Mouse (Mus musculus) embryonic fibroblast, embryonic 13.5 days (primary cell): ENCODE measurements around the gene Supt3. TPM values are rescaled to one million over a fixed set of nuclear protein-coding genes. Genes with fewer than 3 reads are reported as not detected.
A peak's percentile ranks its signal among the peaks of the same experiment; 100 is the strongest.

Experiments
- H3K27ac ChIP-seq: 2 replicates; pipeline ENCODE4 v1.5.1; 2012; ENCODE audit warnings: low read length, control low read depth, inconsistent platforms; ENCODE audit not compliant: insufficient read depth
- H3K4me1 ChIP-seq: 2 replicates; pipeline ENCODE4 v1.6.1; 2011; ENCODE audit warnings: low read length; ENCODE audit not compliant: control insufficient read depth, insufficient read depth
- H3K4me3 ChIP-seq: 2 replicates; pipeline ENCODE4 v1.5.1; 2011; ENCODE audit warnings: mild to moderate bottlenecking, control low read depth, low read length; ENCODE audit not compliant: insufficient read depth
- CTCF ChIP-seq: IDR thresholded peaks from 2 replicates; pipeline ENCODE4 v1.5.1; 2011; ENCODE audit warnings: mild to moderate bottlenecking, control low read depth, low read length, moderate library complexity, borderline replicate concordance; ENCODE audit not compliant: insufficient read depth
- POLR2A ChIP-seq: IDR thresholded peaks from 2 replicates; pipeline ENCODE4 v1.6.1; 2011; ENCODE audit warnings: low read depth, mild to moderate bottlenecking, control low read depth, low read length, moderate library complexity
- polyA plus RNA-seq: library from polyadenylated mRNA; stranded (reverse); fragments of >200 nt; gene quantifications from 2 replicates; pipeline ENCODE4 v1.2.4, GENCODE M21; 2011; ENCODE audit warnings: low read depth; ENCODE audit not compliant: missing spikeins, insufficient read length

The Supt3 gene
- polyA plus RNA-seq, 1 experiment, result 20.7 TPM

GRCm38 (mm10) chr17:45087022-45087421 is 310.1 kb downstream of the Supt3 start:
- H3K4me3 ChIP-seq, result no peak overlapping the region
- no peak for TF ChIP-seq CTCF
- no peak for TF ChIP-seq POLR2A

GRCm38 (mm10) chr17:45101064-45101463 is 324.1 kb downstream of the Supt3 start:
- no peak for TF ChIP-seq CTCF
- no peak for TF ChIP-seq POLR2A
- Histone ChIP-seq H3K4me1 (no peaks in the 10 kb centered on the region), H3K4me3 (no peak overlapping the region), H3K27ac (no peak overlapping the region)

More at GRCm38 (mm10) chr17:45087022-45087421, 310.1 kb downstream of the Supt3 start:
- Histone ChIP-seq H3K27ac (no peak overlapping the region), H3K4me1 (peaks cover 6% of the 10 kb centered on the region)

- no peak overlapping the region for H3K27ac ChIP-seq
- TF ChIP-seq POLR2A (no peak), CTCF (no peak)
- no peaks in the 10 kb centered on the region; the same call in 1 of the 2 replicates for H3K4me1 ChIP-seq
- no peak overlapping the region for H3K4me3 ChIP-seq
Measured at GRCm38 (mm10) chr17:45115386-45115785, 338.4 kb downstream of the Supt3 start.

- H3K4me1 ChIP-seq, result no peaks in the 10 kb centered on the region; the same call in 1 of the 2 replicates
- H3K4me3 ChIP-seq, result no peak overlapping the region
- H3K27ac ChIP-seq, result peak overlapping the region; percentile 49
- TF ChIP-seq POLR2A (no peak), CTCF (no peak)
Measured at GRCm38 (mm10) chr17:45118565-45119471, 341.9 kb downstream of the Supt3 start.

GRCm38 (mm10) chr17:45119609-45120201 is 342.8 kb downstream of the Supt3 start:
- TF ChIP-seq CTCF (no peak), POLR2A (no peak)
- Histone ChIP-seq H3K27ac (no peak overlapping the region), H3K4me3 (no peak overlapping the region), H3K4me1 (no peaks in the 10 kb centered on the region; the same call in 1 of the 2 replicates)

- Histone ChIP-seq H3K4me3 (no peak overlapping the region), H3K4me1 (no peaks in the 10 kb centered on the region; the same call in 1 of the 2 replicates), H3K27ac (no peak overlapping the region)
- TF ChIP-seq CTCF (no peak), POLR2A (no peak)
Measured at GRCm38 (mm10) chr17:45123856-45124255, 346.9 kb downstream of the Supt3 start.

- no peak for TF ChIP-seq CTCF
- no peak for TF ChIP-seq POLR2A
- H3K4me1 ChIP-seq, result no peaks in the 10 kb centered on the region
- no peak overlapping the region for H3K4me3 ChIP-seq
- no peak overlapping the region for H3K27ac ChIP-seq
Measured at GRCm38 (mm10) chr17:45128611-45129010, 351.7 kb downstream of the Supt3 start.

- TF ChIP-seq CTCF (no peak), POLR2A (no peak)
- H3K4me1 ChIP-seq, result no peaks in the 10 kb centered on the region
- H3K4me3 ChIP-seq, result no peak overlapping the region
- no peak overlapping the region for H3K27ac ChIP-seq
Measured at GRCm38 (mm10) chr17:45133501-45134400, 356.8 kb downstream of the Supt3 start.

- Histone ChIP-seq H3K4me1 (no peaks in the 10 kb centered on the region), H3K4me3 (no peak overlapping the region), H3K27ac (no peak overlapping the region)
- TF ChIP-seq POLR2A, result no peak
- TF ChIP-seq CTCF, result no peak
Measured at GRCm38 (mm10) chr17:45136491-45136890, 359.5 kb downstream of the Supt3 start.
